Mouse (Mus musculus): ENCODE measurements around the gene Atp2c2.

Gene Atp2c2

DNA sequence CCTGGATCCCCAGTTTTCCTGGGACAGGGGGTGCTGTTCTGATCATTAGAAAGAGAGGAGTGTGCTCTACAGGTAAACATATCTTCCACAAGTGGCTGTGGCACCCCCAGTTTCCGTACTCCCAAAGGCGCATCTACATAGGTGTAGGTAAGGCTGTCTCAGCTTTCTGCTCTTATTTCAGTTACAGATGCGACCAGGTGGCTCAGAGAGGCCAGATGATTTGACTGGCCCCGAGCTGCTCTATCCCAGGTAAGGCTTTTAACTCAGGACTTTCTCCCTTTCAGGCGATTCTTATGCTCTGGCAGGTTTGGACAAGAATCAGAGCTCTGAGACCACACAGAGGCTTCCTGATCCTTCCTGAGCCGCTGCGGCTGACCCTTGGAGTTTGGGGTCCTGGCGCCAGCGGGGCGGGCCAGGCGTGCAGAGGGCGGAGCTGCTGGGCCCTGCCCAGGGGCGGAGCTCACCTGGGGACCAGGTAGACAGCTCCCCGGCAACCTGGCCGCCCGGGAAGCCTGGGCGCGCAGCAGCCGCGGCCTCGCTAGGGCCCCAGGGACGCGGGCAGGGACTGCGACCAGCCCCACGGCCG, at the start of gene Atp2c2:
Gene Atp2c2, plus strand, starts transcription at position 461 of the 586 bp plus-strand sequence.
- no peak for ATAC-seq (ENCODE audit: insufficient number of reproducible peaks, low FRiP score, low TSS enrichment)

DNA sequence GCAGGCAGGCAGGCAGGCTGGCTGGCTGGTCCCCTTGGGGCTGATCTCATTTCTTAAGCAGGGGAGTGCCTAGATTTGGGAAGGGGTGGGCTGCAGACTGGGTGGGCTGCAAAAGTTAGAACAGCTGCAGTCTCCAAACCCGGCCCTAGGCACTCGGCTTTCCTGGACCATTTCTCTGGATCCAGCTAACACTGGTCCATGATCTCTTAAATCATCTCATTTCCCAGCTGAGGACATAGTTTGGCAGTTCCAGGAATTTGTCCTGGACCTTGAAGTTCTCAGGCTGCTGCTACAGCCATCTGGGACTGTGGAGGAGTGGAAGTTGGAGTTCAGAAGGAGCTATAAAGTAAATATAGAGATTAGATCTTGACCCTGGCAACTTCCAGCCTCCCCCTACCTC, 48.5 kb upstream of the Atp2c2 start:
- no peak for ATAC-seq (ENCODE audit: insufficient number of reproducible peaks, low FRiP score, low TSS enrichment)

DNA sequence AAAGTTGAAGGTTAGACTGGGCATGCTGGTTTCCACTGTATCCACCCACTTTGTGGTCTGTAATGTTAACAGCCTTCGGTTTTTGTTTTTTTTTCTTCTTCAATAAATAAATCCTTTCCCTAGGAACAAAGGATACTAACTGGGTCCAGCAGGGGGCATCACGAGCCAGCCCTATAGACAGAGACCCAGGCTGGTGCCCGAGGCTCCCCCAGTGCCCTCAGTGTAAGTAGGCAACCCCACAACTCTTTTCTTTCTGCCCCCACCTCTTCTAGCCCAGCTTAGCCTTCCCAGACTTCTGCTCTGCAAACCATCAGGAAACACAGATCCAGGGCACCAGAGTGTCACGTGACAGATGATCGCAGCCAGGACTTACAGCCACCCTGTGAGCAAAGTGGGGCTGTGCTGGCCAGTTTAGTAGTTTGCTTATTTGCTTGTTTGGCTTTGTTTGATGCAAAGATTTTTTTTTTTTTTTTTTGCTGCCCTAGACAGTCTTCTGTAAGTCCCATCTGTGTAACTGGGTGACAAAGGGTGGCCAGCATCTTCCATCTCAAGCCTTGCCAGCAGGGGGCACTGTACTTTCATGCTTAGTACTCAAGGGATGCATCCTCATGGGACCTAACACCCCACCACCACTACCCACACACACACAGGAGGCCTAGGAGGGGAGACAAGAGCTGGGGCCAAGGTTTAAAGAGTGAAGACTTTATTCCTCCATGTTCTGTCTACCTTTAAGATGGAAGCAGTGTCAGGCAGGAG, 42.9 kb upstream of the Atp2c2 start:
- no peak for ATAC-seq (ENCODE audit: insufficient number of reproducible peaks, low FRiP score, low TSS enrichment)

DNA sequence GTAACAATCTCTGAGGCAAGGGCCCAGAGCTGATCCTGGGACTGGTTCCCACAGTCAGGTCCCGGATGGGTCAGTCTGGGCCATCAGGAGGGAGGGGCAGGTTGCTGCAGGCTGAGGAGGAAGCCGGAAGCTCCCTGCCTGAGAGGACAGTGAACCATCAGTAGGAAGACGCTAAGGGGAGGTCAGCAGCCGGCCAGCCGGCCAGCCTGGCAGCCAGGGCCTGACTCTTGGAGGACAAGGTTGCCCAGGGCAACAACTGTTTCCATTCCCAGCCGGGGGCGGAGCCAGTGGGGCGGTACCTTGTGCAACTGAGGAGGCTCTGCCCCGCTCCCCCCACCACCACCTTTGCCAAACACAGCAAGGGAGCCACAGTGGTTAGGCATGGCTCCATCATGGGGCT, 38.7 kb upstream of the Atp2c2 start:
- peak; percentile 32; the same call in 1 of the 2 replicates for ATAC-seq (ENCODE audit: insufficient number of reproducible peaks, low FRiP score, low TSS enrichment)

DNA sequence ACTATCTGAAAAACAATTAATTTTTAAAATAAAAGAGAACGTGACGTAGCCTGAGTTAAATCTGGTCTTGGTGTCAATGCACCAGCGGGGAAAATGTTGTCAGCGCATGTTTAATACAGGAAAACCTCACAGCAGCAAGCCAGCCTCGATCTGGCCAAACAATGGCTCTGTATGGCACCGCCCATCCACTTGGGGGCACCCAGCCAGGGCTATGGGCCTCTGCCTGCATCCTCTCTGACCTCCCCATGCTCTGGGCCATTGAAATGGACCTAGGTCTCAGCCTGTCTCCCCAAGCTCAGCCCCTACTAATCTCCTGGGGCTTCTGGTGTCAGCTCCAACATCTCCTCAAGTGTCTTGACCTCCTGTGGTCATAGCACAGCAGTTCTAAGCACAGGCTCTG, 37.9 kb upstream of the Atp2c2 start:
- no peak for ATAC-seq (ENCODE audit: insufficient number of reproducible peaks, low FRiP score, low TSS enrichment)

DNA sequence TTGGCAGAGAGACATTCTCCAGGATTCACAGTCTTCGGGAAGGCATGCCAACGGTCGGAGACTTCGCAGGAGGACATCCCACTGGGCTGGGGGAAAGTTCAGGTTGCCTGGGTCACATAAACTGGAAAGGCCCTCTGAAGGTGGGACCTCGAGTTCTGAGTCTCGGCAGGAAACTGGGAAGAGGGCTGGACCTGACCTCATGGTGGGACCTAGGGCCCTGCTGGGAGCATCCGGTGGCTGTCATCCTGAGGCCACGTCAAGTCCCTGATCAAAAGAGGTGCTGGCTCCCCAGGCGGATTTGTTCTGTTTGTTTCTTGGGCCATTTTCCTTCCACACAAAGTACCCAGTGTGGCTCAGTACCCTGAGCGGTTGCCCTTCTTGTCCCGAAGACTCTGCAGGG, 36.4 kb upstream of the Atp2c2 start:
- ATAC-seq (ENCODE audit: insufficient number of reproducible peaks, low FRiP score, low TSS enrichment) = no peak

DNA sequence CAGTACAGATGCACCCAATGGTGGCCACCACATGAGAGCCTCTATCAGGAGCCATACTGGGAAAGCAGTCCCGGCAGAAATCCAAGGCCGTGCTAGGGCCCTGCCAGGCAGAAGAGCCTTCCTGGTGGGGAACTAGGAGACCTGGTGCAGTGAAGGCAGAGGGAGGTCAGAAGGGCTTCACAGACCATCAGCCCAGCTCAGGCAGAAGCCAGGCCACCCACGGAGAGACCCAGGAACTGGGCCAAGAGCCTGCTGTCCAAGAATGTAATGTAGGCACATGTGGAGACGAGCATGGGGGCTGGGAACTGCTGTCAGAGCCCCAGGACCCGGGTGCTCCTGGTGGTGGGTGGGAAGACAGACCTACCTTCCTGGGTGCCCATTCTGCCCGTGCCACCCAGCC, 34.5 kb upstream of the Atp2c2 start:
- no peak for ATAC-seq (ENCODE audit: insufficient number of reproducible peaks, low FRiP score, low TSS enrichment)

DNA sequence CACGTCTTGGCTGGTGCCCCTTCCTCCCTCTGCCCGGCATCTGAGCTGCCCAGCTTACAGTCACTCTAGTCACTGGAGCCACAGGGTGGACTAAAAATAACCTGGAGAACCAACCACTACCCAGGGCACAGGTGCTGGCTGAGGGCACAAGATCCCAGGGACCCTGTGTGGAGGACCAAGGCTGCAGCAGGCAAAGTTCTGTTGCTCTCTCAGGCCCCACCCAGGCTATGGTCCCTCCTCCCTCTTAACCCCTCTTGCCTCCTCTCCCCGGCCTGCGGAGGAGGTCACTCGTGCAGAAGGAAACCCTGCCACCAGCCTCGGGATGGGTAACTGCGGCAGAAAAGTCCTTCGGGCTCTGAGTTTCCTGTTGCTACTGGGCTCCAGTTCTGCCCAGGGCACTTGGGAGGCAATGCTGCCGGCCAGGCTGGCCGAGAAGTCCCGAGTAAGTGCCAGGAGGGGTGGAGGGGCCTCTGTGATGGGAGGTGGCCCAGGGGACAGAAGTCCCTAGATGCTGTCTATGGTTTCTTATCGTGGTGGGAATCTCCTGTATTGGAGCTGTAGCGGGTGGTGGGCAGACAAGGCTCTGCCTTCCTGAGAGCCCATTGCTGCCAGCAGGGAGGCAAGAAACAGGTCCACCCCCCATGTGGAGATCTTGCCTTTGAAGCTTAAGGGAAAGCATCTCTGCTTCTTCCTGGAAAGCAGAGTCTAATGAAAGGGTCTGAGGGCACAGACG, 33.4 kb upstream of the Atp2c2 start, which contains the start of gene Wfdc1:
Gene Wfdc1, plus strand, starts transcription at position 147 of the 733 bp plus-strand sequence.
- no peak for ATAC-seq (ENCODE audit: insufficient number of reproducible peaks, low FRiP score, low TSS enrichment)

DNA sequence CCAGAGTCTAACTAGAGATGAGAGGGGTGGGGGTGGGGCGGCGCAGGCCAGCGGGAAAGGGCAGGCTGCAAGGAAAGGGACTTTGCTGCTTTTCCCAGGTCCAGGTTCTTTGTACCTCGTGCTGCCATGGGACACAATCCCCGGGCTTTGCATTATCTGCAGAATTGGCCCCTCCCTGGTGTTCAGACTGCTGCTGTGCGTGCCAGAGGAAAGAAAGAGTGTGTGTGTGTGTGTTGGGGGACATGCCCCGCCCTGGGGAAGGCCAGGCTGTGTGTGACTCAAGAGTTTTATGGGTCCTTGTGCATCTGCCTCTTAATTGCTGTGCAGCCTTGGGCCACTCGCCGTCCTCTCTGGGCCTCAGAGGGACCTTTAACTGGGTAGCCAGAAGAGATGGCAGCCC, 31.4 kb upstream of the Atp2c2 start:
- no peak for ATAC-seq (ENCODE audit: insufficient number of reproducible peaks, low FRiP score, low TSS enrichment)

DNA sequence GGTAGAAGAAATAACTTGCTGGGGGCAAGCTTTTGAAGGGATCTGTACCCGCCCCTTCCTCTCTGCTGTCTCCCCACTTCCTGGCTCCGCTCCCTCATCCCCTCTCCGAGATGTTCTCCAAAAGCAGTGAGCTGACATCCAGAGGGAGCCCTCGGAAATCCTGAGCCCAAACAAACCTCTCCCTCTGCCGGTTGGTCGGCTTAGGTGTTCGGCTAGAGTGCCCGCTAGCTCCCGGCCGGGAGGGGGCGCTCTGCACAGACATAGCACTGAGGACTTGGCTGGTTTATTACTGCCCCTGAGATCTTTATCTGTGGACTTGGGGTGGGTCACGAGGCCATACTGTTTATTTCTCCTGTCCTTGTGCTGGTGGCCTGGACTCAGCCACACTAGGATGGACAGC, 30.5 kb upstream of the Atp2c2 start:
- ATAC-seq (ENCODE audit: insufficient number of reproducible peaks, low FRiP score, low TSS enrichment) = no peak

DNA sequence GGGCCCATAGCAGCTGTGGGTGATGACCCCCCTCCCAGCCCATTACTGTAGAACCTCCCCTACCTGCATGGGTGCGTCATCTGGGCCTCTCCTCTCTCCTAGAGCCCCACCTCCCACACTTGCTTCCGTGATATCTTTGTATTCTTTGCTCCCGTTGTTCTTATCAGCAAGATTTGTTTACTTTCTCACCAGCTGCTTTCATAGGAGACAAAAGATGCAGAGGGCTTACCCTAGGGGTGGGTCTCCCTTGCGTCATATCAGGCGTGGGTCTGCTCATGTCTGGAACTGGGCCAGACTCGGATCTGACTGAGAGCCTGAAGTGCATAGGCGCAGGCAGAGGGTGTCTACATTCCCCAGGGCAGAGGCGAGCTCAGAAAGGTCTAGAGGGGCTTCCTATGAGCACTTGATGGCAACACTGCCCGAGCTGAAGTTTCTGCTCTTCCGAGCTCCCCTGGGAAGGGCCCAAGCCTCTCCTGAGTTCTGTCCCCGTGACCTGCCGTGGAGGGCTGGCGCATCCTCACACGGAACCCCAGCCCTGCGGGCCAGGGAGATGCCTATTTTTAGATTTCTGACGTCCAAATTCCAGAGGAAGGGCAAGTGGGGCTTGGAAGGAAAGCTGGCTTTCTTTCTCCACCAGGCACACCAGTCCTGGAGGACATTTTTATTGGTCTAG, 29.3 kb upstream of the Atp2c2 start:
- ATAC-seq (ENCODE audit: insufficient number of reproducible peaks, low FRiP score, low TSS enrichment) = no peak

DNA sequence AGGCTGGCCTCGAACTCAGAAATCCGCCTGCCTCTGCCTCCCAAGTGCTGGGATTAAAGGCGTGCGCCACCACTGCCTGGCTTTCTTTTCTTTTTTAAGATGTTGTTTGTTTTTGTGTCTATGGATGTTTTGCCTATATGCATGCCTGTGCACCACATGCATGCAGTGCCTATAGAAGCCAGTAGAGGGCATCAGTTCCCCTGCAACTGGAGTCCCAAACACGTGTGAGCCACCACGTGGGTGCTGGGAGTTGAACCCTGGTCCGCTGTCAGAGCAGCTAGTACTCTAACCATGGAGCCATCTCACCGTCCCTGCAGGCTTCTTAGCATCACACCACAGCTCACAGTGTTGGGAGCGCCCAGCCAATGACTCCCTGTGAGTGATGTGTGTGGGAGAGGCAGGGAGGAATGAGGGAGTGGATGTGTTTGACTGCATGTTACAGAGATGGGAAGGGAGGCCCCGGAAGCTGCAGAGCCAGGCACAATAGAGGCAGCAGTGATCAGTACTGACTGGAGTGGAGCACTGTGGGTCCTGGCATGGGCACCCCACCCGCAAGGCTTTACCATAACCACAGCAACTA, 25.7 kb upstream of the Atp2c2 start:
- ATAC-seq (ENCODE audit: insufficient number of reproducible peaks, low FRiP score, low TSS enrichment) = no peak

DNA sequence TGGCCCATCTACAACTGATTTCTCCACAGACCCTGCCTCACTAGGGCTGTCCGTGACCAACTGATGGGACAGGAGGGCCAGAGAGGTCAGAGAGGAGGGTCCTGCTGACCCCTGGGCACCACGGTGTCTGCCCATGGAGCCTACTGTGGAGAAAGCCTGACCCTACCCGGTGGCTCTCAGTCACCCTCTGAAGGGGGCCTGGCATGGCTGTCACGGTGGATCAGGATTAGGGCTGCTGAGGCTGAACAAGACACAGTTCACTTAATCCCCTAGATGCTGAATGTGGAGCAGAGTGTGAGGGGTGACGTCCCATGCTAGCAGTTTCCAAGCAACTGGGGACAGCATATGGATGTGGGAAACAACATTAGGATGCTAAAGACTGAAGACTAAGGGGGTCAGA, 24.4 kb upstream of the Atp2c2 start:
- no peak for ATAC-seq (ENCODE audit: insufficient number of reproducible peaks, low FRiP score, low TSS enrichment)

DNA sequence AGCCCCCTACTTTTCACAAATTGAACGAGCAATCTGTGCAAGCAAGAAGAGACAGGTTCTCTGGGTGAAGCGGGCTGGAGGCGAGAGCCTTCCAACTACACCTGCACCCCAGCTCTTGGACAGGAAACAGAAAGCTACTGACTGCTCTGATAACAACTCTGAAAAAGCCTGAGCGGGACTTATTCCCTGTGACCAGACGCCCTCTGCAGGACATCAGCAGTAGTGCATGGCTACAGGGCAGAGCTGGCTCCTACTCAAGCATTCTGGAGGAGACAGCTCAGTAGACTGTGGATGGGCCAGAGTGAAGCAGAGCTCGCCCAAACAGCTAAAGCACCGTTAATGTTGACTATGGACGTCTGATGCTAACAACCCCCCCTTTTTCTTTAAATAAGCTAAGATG, 23.4 kb upstream of the Atp2c2 start:
- peak; percentile 65 for ATAC-seq (ENCODE audit: insufficient number of reproducible peaks, low FRiP score, low TSS enrichment)

DNA sequence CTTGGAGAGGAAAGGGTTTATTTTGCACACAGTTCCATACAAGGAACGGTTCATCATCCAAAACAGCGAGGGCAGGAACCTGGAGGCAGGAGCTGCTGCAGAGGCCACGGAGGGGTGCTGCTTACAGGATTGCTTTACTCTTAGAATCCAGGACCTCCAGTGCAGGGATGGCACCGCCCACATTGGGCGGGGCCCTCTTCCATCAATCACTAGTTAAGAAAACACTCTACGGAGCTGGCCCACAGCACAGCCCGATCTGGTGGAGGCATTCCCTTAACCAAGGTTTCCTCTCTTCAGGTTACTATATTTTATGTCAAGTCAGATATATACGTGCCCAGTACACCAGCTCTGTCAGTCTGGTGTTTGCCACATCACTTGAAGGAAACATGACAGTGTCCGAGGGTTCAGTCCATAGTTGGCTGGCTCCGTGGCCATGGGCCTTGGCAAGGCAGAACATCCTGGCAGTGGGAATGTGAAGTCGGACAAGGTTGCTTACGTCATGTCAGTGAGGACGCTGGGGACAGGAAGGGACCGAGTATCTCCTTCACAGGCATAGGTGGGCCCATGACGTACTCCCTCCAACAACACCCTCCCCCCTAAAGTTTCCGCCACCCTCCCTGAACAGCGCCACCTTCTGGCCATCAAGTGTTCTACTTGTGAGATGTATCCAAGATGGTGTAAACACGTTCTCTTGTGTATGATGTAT, 21.5 kb upstream of the Atp2c2 start:
- ATAC-seq (ENCODE audit: insufficient number of reproducible peaks, low FRiP score, low TSS enrichment) = no peak

DNA sequence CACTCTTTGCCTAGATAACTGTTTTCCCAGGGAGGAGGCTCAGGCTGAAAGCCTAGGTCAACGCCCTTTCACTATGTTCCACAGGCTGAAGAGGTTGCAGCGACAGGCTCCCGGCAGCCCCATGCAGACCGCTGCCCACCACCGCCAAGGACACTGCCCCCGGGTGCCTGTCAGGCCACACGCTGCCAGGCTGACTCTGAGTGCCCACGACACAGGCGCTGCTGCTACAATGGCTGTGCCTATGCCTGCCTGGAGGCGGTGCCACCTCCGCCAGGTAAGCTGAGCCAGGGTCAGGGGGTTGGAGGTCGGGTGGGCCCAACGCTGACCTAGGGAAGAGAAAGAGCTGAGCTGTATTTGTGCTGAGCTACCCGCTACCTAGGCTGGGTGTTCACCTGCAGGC, 20.6 kb upstream of the Atp2c2 start:
- ATAC-seq (ENCODE audit: insufficient number of reproducible peaks, low FRiP score, low TSS enrichment) = no peak

DNA sequence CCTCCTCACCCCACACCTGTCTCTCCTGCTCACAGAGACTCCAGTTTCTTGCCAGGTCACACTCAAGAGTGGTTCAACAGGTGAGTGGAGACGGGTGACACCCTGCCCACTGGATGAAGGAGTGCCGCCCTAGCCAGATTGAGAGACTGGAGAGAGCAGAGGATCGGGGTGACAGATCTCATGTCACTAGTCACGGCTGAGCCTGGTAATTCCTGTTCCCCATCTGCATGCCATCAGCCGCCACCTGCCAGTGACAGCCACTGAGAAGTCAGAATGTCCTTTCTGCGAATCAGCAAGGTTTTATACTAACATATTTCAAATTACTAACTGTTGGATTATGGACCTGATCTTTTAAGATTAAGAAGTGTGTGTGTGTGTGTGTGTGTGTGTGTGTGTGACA, 9.2 kb upstream of the Atp2c2 start:
- no peak for ATAC-seq (ENCODE audit: insufficient number of reproducible peaks, low FRiP score, low TSS enrichment)

DNA sequence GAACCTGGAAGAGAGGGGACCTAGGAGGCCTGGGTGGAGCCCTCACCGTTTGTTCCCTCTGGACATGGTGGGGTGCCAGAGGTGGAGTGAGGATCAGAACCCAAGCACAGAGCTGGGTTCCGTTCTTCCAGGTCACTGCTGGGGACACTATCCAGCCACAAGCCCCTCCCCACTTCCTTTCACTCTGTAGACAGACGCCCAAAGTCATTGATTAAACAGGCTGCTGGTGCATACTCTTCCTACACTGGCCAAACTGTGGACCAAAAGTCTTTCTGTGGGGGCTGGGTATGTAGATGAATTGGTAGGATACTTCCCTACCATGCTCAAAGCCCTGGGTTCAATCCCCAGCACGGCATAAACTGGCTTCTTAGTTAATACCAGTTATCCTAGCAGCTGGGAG, 7.8 kb upstream of the Atp2c2 start:
- no peak for ATAC-seq (ENCODE audit: insufficient number of reproducible peaks, low FRiP score, low TSS enrichment)

DNA sequence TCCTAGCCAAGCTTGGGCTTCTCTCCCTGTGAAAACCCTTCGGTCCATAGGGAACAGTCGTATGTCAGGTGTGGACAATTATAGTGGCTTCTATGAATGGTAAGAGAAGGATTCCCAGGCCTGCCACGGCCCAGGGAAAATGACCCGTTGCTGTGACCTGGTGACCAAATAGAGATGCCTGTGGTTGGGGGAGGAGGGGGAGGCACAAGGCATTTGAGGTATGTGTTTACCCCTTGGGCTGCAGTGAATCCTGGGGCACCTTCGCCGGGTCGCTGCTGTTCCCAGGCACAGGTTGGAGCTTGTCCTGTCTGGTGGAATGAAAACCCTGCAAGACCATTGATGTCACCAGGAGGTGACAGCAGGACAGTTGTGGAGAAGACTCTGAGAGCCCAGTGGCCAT, 5.1 kb upstream of the Atp2c2 start:
- no peak for ATAC-seq (ENCODE audit: insufficient number of reproducible peaks, low FRiP score, low TSS enrichment)

DNA sequence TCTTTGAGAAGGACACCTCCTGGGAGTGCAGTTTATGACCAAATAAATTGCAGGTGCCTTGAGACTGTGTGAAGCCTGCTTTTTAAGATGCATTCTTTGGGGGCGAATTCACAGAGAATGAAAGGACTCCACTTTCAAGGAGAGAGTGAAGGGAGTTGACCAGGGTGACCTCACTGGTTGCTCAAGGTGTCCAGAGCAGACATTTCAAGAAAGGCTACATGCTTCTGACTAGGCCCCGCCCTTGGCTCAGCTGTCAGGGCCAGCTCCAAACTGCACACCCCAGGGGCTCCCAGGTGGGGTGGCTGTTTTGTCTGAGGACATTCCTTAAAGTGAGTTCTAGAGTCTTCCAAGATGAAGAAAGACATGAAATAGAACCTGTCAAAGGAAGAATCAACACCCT, 2.6 kb upstream of the Atp2c2 start:
- no peak for ATAC-seq (ENCODE audit: insufficient number of reproducible peaks, low FRiP score, low TSS enrichment)
